Mouse (Mus musculus) ovary, postnatal 36 days (tissue): Measurements from ENCODE around the gene Lgalsl.

Source experiments
- DNase-seq: peaks from one replicate; pipeline ENCODE4 v3.0.0; 2022; ENCODE audit warnings: low spot score, mixed read lengths

Lgalsl gene

GRCm38 (mm10) chr11:20782620-20783019 is 48.2 kb downstream of the Lgalsl start:
- no peak for DNase-seq

DNA sequence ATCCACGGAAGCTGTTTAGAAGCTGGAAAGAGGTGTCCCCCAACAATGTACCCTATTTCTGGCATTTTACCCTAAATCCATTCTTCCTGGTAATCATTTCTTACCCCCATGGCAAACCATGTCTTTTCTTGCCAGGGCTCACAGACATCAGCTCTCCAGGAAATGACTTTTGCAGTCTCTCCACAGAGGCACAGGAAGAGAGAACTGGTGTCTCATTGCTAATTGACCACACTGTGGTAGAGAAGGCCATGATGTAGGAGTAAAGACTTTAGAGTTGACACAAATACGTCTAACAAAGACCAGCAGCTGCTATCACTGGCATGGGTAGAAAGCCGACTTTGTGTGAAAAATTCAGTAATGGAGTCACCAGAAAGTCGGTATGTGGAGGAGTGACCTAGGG is 50.5 kb downstream of the Lgalsl start:
- no peak for DNase-seq

- no peak for DNase-seq
Observed at GRCm38 (mm10) chr11:20778861-20779563, 51.8 kb downstream of the Lgalsl start.

DNA sequence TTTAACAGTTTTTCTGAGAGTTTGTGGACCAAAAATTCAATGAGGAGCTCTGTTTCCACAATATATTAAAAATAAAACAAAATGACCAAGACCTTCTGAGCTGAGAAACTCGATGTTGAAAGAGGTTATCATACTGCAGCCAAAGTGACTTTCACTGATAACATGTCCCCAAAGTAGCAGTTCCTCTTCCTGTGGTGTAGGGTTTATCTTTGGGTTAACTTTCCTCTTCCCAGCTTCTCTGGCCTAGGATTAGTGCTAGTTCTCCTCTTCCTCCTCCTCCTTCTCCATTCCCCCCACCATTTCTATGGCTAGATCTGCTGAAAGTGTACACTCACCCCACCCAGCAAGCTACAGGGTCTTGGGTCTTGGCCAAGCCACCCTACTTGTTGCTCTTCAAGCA is 52.6 kb downstream of the Lgalsl start:
- DNase-seq, result no peak

- no peak for DNase-seq
Observed at GRCm38 (mm10) chr11:20776668-20777067, 54.2 kb downstream of the Lgalsl start.
